Mouse (Mus musculus): ENCODE measurements around the gene Ddo. TPM values are rescaled to one million over a fixed set of nuclear protein-coding genes. Genes with fewer than 3 reads are reported as not detected.

Ddo gene
- polyA plus RNA-seq, 1 experiment from 2014 or later, result 0.21 TPM

- DNase-seq (ENCODE audit: low spot score), result no peak
- no peak overlapping the region; the same call in 1 of the 2 replicates for H3K27ac ChIP-seq (replicated peaks)
- H3K4me3 ChIP-seq, result no peak overlapping the region
- 50% methylated on average over 8 of the region's 8 CpGs for WGBS
- peaks cover 17% of the 10 kb centered on the region for H3K4me1 ChIP-seq
- H3K27me3 ChIP-seq (ENCODE audit: low read depth, poor library complexity, severe bottlenecking), result no peaks in the 10 kb centered on the region; the same call in 1 of the 2 replicates
- no peaks in the 10 kb centered on the region for H3K36me3 ChIP-seq
- no peaks in the 10 kb centered on the region for H3K9me3 ChIP-seq (replicated peaks)
These were observed 42.9 kb downstream of the Ddo start for GRCm38 (mm10) chr10:40672587-40673296.

GRCm38 (mm10) chr10:40673297-40673665 lies 43.5 kb downstream of the Ddo start:
- DNase-seq (ENCODE audit: low spot score), result no peak
- Histone ChIP-seq H3K9me3 (replicated peaks) (no peaks in the 10 kb centered on the region), H3K36me3 (no peaks in the 10 kb centered on the region), H3K4me3 (no peak overlapping the region), H3K27me3 (ENCODE audit: low read depth, poor library complexity, severe bottlenecking) (no peaks in the 10 kb centered on the region; the same call in 1 of the 2 replicates), H3K27ac (replicated peaks) (no peak overlapping the region; the same call in 1 of the 2 replicates), H3K4me1 (peaks cover 17% of the 10 kb centered on the region)
- WGBS, result 62% methylated on average over 7 of the region's 7 CpGs

- Histone ChIP-seq H3K9me3 (replicated peaks) (no peaks in the 10 kb centered on the region), H3K27ac (replicated peaks) (peak overlapping the region; percentile 49), H3K36me3 (no peaks in the 10 kb centered on the region), H3K4me1 (peaks cover 17% of the 10 kb centered on the region), H3K4me3 (peak overlapping the region; percentile 40), H3K27me3 (ENCODE audit: low read depth, poor library complexity, severe bottlenecking) (no peaks in the 10 kb centered on the region; the same call in 1 of the 2 replicates)
- no peak for DNase-seq (ENCODE audit: low spot score)
- WGBS, result 9% methylated on average over 13 of the region's 13 CpGs
These were observed 44.3 kb downstream of the Ddo start for GRCm38 (mm10) chr10:40674151-40674550.

- no peak for DNase-seq (ENCODE audit: low spot score)
- H3K9me3 ChIP-seq (replicated peaks), result no peaks in the 10 kb centered on the region
- WGBS, result 86% methylated on average over 7 of the region's 7 CpGs
- peaks cover 17% of the 10 kb centered on the region for H3K4me1 ChIP-seq
- no peaks in the 10 kb centered on the region for H3K36me3 ChIP-seq
- H3K27ac ChIP-seq (replicated peaks), result no peak overlapping the region
- H3K27me3 ChIP-seq (ENCODE audit: low read depth, poor library complexity, severe bottlenecking), result peaks cover 3% of the 10 kb centered on the region; the same call in 1 of the 2 replicates
- no peak overlapping the region for H3K4me3 ChIP-seq
These were observed 46.1 kb downstream of the Ddo start for GRCm38 (mm10) chr10:40675921-40676320.

GRCm38 (mm10) chr10:40678477-40678876 lies 48.7 kb downstream of the Ddo start:
- WGBS, result 81% methylated on average over 3 of the region's 3 CpGs
- no peak for DNase-seq (ENCODE audit: low spot score)

GRCm38 (mm10) chr10:40682470-40682869 lies 52.7 kb downstream of the Ddo start:
- no peak for DNase-seq (ENCODE audit: low spot score)
- Histone ChIP-seq H3K4me3 (peak overlapping the region; percentile 71), H3K9me3 (replicated peaks) (no peaks in the 10 kb centered on the region), H3K27ac (replicated peaks) (no peak overlapping the region), H3K4me1 (peaks cover 40% of the 10 kb centered on the region), H3K27me3 (ENCODE audit: low read depth, poor library complexity, severe bottlenecking) (peaks cover 32% of the 10 kb centered on the region), H3K36me3 (no peaks in the 10 kb centered on the region)
- WGBS, result 43% methylated on average over 8 of the region's 8 CpGs

More at GRCm38 (mm10) chr10:40678477-40678876, 48.7 kb downstream of the Ddo start:
- Histone ChIP-seq H3K36me3 (no peaks in the 10 kb centered on the region), H3K4me1 (peaks cover 26% of the 10 kb centered on the region), H3K4me3 (no peak overlapping the region), H3K9me3 (replicated peaks) (no peaks in the 10 kb centered on the region), H3K27me3 (ENCODE audit: low read depth, poor library complexity, severe bottlenecking) (peaks cover 17% of the 10 kb centered on the region), H3K27ac (replicated peaks) (no peak overlapping the region)

- under 1% methylated on average over 50 of the region's 50 CpGs for WGBS
- Histone ChIP-seq H3K27me3 (ENCODE audit: low read depth, poor library complexity, severe bottlenecking) (peaks cover 32% of the 10 kb centered on the region), H3K27ac (replicated peaks) (peak within 1 kb of the TSS; percentile 90), H3K36me3 (no peaks in the 10 kb centered on the region), H3K4me1 (peaks cover 40% of the 10 kb centered on the region), H3K4me3 (peak within 1 kb of the TSS; percentile 71), H3K9me3 (replicated peaks) (no peaks in the 10 kb centered on the region)
- DNase-seq (ENCODE audit: low spot score), result peak; percentile 78
These were observed 53.5 kb downstream of the Ddo start, which contains the start of gene Mettl24 for GRCm38 (mm10) chr10:40683092-40683867. Mettl24 (plus strand) TSS chr10:40683282.

GRCm38 (mm10) chr10:40683868-40684253 lies 54.0 kb downstream of the Ddo start:
- DNase-seq (ENCODE audit: low spot score), result no peak
- H3K4me3 ChIP-seq, result peak overlapping the region; percentile 71

GRCm38 (mm10) chr10:40684326-40684725 lies 54.5 kb downstream of the Ddo start:
- no peaks in the 10 kb centered on the region for H3K9me3 ChIP-seq (replicated peaks)
- H3K27me3 ChIP-seq (ENCODE audit: low read depth, poor library complexity, severe bottlenecking), result peaks cover 32% of the 10 kb centered on the region
- H3K4me1 ChIP-seq, result peaks cover 40% of the 10 kb centered on the region
- H3K27ac ChIP-seq (replicated peaks), result no peak overlapping the region; the same call in 1 of the 2 replicates
- WGBS, result 94% methylated on average over 7 of the region's 7 CpGs
- H3K4me3 ChIP-seq, result no peak overlapping the region
- no peaks in the 10 kb centered on the region for H3K36me3 ChIP-seq
- DNase-seq (ENCODE audit: low spot score), result no peak

More at GRCm38 (mm10) chr10:40683868-40684253, 54.0 kb downstream of the Ddo start:
- H3K4me1 ChIP-seq, result peaks cover 40% of the 10 kb centered on the region
- no peaks in the 10 kb centered on the region for H3K9me3 ChIP-seq (replicated peaks)
- peaks cover 32% of the 10 kb centered on the region for H3K27me3 ChIP-seq (ENCODE audit: low read depth, poor library complexity, severe bottlenecking)
- WGBS, result 55% methylated on average over 9 of the region's 9 CpGs
- H3K27ac ChIP-seq (replicated peaks), result peak overlapping the region; percentile 90
- no peaks in the 10 kb centered on the region for H3K36me3 ChIP-seq

GRCm38 (mm10) chr10:40685641-40686040 lies 55.8 kb downstream of the Ddo start:
- peaks cover 40% of the 10 kb centered on the region for H3K4me1 ChIP-seq
- peak; percentile 31 for DNase-seq (ENCODE audit: low spot score)
- H3K9me3 ChIP-seq (replicated peaks), result no peaks in the 10 kb centered on the region
- H3K36me3 ChIP-seq, result no peaks in the 10 kb centered on the region
- H3K27me3 ChIP-seq (ENCODE audit: low read depth, poor library complexity, severe bottlenecking), result peaks cover 32% of the 10 kb centered on the region
- H3K4me3 ChIP-seq, result no peak overlapping the region
- WGBS, result 31% methylated on average over 8 of the region's 8 CpGs
- H3K27ac ChIP-seq (replicated peaks), result peak overlapping the region; percentile 38

- Histone ChIP-seq H3K27ac (replicated peaks) (no peak overlapping the region), H3K27me3 (ENCODE audit: low read depth, poor library complexity, severe bottlenecking) (peaks cover 23% of the 10 kb centered on the region), H3K36me3 (no peaks in the 10 kb centered on the region), H3K9me3 (replicated peaks) (no peaks in the 10 kb centered on the region), H3K4me1 (peaks cover 38% of the 10 kb centered on the region), H3K4me3 (no peak overlapping the region)
- no peak for DNase-seq (ENCODE audit: low spot score)
- WGBS, result 91% methylated on average over 4 of the region's 4 CpGs
These were observed 57.2 kb downstream of the Ddo start for GRCm38 (mm10) chr10:40686976-40687375.

GRCm38 (mm10) chr10:40687407-40687806 lies 57.6 kb downstream of the Ddo start:
- WGBS, result 80% methylated on average over 2 of the region's 2 CpGs

GRCm38 (mm10) chr10:40688266-40688665 lies 58.5 kb downstream of the Ddo start:
- 89% methylated on average over 6 of the region's 6 CpGs for WGBS
- DNase-seq (ENCODE audit: low spot score), result no peak
- Histone ChIP-seq H3K4me3 (no peak overlapping the region), H3K27ac (replicated peaks) (no peak overlapping the region), H3K4me1 (peaks cover 25% of the 10 kb centered on the region), H3K27me3 (ENCODE audit: low read depth, poor library complexity, severe bottlenecking) (peaks cover 15% of the 10 kb centered on the region; the same call in 1 of the 2 replicates), H3K36me3 (no peaks in the 10 kb centered on the region), H3K9me3 (replicated peaks) (no peaks in the 10 kb centered on the region)

More at GRCm38 (mm10) chr10:40687407-40687806, 57.6 kb downstream of the Ddo start:
- H3K9me3 ChIP-seq (replicated peaks), result no peaks in the 10 kb centered on the region
- H3K36me3 ChIP-seq, result no peaks in the 10 kb centered on the region
- H3K4me3 ChIP-seq, result no peak overlapping the region
- peaks cover 33% of the 10 kb centered on the region for H3K4me1 ChIP-seq
- H3K27ac ChIP-seq (replicated peaks), result no peak overlapping the region
- no peak for DNase-seq (ENCODE audit: low spot score)
- peaks cover 19% of the 10 kb centered on the region for H3K27me3 ChIP-seq (ENCODE audit: low read depth, poor library complexity, severe bottlenecking)

Measured in midbrain, embryonic 10.5 days (tissue).